Mouse (Mus musculus): ENCODE measurements around the gene Zfhx3. TPM values are rescaled to one million over a fixed set of nuclear protein-coding genes. Genes with fewer than 3 reads are reported as not detected.

The Zfhx3 gene
- polyA plus RNA-seq, 1 experiment from 2014 or later, result 38.7 TPM

DNA sequence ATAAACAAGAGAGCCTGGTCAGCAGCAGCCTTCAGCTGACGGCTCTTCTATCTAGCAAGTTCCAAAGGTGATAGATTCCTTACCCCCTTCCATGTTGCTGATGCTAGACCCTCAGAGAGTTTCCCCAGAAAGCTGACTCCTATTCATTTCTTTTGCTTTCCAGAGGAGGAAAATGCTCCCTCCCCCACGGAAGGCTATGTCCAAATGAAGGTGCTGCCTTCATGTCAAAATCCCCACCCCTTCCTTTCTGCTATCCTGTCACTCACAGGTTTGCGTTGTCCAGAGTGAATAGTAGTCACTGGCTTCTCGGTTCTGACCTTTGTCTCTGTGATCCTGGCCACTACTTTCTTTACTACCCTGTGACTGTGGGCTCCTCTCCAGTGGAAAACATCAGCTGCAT lies 406.3 kb downstream of the Zfhx3 start:
- no peak overlapping the region for H3K27ac ChIP-seq
- no peak overlapping the region for H3K4me3 ChIP-seq
- WGBS, result 72% methylated on average over 4 of the region's 4 CpGs
- no peaks in the 10 kb centered on the region for H3K9me3 ChIP-seq
- no peaks in the 10 kb centered on the region for H3K27me3 ChIP-seq (replicated peaks)
- ATAC-seq (ENCODE audit: low FRiP score, low read depth), result no peak
- no peaks in the 10 kb centered on the region for H3K36me3 ChIP-seq
- no peaks in the 10 kb centered on the region for H3K4me1 ChIP-seq
- H3K4me2 ChIP-seq (replicated peaks), result no peak overlapping the region
- no peak overlapping the region for H3K9ac ChIP-seq

DNA sequence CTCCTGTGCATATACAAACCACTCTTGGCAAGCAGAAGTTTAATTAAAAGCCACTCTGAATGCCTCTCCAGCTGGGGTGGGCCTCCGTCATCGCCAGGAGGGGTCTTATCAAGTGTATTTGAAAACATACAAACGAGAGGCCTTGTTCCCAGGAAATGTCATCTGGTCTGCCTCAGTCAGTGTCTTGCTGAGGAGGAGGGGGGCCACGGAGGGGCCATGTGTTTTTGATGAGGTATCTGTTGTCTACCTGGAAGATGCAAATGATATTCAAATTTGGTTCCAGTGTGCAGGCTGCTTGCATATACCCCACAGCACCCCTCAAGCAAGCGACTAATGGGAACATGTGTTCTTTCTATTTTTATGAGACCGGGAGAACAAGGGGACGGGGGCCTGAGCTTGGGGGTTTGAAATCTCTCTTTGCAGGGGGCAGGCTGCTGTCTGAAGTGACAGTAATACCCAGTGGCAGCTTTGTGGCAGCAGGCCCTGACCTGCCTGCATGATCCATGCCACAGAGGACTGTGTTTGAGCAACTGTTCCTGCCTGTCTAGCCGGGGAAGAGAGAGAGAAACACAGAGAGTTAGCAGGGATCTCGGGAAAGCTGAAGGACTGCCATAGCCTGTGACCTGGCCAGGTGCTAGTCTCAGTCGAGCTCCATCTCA lies 412.8 kb downstream of the Zfhx3 start:
- H3K4me3 ChIP-seq, result no peak overlapping the region
- 53% methylated on average over 10 of the region's 10 CpGs for WGBS
- H3K27ac ChIP-seq, result no peak overlapping the region
- no peak overlapping the region for H3K4me2 ChIP-seq (replicated peaks)
- no peaks in the 10 kb centered on the region for H3K9me3 ChIP-seq
- peaks cover 4% of the 10 kb centered on the region; the same call in 1 of the 2 replicates for H3K4me1 ChIP-seq
- H3K27me3 ChIP-seq (replicated peaks), result no peaks in the 10 kb centered on the region
- no peak for ATAC-seq (ENCODE audit: low FRiP score, low read depth)
- H3K9ac ChIP-seq, result no peak overlapping the region
- no peaks in the 10 kb centered on the region for H3K36me3 ChIP-seq

DNA sequence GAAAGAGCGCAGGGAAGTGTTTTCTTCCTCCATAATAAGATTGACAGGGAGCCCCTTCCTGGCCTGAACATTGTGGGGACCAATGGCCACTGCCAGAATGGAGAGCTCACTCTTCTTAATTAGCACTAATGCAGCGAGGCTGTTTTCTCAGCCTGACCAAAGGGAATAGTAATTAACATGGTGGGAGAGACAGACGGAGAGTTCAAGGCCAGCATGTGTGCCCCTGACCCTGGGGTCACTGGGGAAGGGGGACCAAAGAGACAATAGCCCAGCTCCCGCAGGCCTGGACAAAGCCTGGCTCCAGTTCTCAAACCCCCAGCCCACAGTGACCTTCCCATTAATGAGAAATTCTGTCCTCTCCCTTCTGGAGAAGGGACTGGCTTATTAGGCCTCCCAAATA lies 419.0 kb downstream of the Zfhx3 start:
- Histone ChIP-seq H3K27me3 (replicated peaks) (no peaks in the 10 kb centered on the region), H3K9me3 (no peaks in the 10 kb centered on the region), H3K4me3 (no peak overlapping the region), H3K4me2 (replicated peaks) (no peak overlapping the region), H3K9ac (no peak overlapping the region), H3K27ac (peak overlapping the region; percentile 9; the same call in 1 of the 2 replicates), H3K36me3 (no peaks in the 10 kb centered on the region), H3K4me1 (peaks cover 23% of the 10 kb centered on the region)
- ATAC-seq (ENCODE audit: low FRiP score, low read depth), result no peak
- WGBS, result 30% methylated on average over 4 of the region's 4 CpGs

DNA sequence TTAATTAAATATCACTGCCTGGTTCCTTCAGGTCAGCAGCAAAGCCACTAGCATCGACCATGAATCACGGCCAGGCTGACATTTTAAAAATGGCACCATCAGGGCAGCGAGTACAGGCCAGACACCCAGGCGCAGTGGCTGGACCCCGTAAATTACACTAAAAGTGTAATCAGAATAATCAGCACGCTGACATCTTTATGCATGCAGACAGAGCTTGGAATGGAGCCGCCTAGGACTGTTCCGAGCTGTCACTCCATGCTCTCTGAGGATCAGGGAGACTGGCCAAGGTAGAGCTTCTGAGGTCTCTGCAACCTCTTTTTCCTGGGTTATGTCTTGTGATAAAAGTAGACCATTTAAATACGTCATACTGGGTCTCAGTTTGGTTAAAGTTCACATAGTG lies 420.0 kb downstream of the Zfhx3 start:
- no peak overlapping the region for H3K4me2 ChIP-seq (replicated peaks)
- H3K4me3 ChIP-seq, result no peak overlapping the region
- 43% methylated on average over 9 of the region's 9 CpGs for WGBS
- H3K4me1 ChIP-seq, result peaks cover 23% of the 10 kb centered on the region
- no peak overlapping the region for H3K9ac ChIP-seq
- ATAC-seq (ENCODE audit: low FRiP score, low read depth), result no peak
- no peaks in the 10 kb centered on the region for H3K36me3 ChIP-seq
- H3K27ac ChIP-seq, result no peak overlapping the region
- H3K27me3 ChIP-seq (replicated peaks), result no peaks in the 10 kb centered on the region
- no peaks in the 10 kb centered on the region for H3K9me3 ChIP-seq

DNA sequence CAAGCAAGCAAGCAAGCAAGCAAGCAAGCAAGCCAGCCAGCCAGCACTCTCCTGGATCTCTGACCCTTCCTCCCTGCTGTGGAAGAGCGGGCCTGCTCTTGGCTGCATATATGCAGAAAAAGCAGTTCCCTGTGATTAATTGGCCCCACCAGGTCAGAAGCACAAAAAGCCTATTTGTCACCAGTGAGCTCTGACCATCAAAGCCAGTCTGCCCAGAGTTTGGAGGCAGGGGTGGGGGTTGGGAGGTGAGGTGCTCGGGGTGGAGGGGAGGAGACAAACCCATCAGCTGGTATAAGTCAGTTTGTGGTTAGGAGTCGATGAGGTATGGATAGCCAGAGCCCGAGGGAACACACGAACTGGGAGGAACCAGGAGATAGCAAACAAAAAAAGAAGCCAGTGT lies 421.0 kb downstream of the Zfhx3 start:
- Histone ChIP-seq H3K9me3 (no peaks in the 10 kb centered on the region), H3K27ac (peak overlapping the region; percentile 32; the same call in 1 of the 2 replicates), H3K27me3 (replicated peaks) (no peaks in the 10 kb centered on the region), H3K4me1 (peaks cover 23% of the 10 kb centered on the region), H3K4me2 (replicated peaks) (peak overlapping the region; percentile 16; the same call in 1 of the 2 replicates), H3K9ac (no peak overlapping the region), H3K36me3 (no peaks in the 10 kb centered on the region), H3K4me3 (no peak overlapping the region)
- no peak for ATAC-seq (ENCODE audit: low FRiP score, low read depth)
- 11% methylated on average over 5 of the region's 5 CpGs for WGBS

DNA sequence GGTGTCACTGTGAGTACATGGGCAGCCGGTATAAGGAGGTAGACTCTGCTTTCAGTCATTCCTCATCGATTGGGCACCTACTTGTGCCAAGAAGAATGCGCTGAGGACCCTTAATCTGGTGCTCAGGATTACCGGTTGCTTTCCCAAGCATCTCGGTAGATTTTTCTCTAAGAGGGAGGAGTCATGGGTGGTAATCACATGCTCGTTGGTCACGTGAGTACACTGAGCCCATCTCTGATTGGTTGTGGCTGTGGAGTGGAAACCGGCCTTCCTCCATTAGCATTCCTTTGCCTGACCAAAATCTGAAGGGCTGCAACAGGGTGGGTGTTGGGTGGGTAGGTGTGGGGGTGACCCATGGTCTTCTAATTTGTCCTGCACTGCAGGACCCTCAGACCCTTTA lies 421.4 kb downstream of the Zfhx3 start:
- H3K9me3 ChIP-seq, result no peaks in the 10 kb centered on the region
- ATAC-seq (ENCODE audit: low FRiP score, low read depth), result no peak
- H3K36me3 ChIP-seq, result no peaks in the 10 kb centered on the region
- H3K27ac ChIP-seq, result no peak overlapping the region
- no peaks in the 10 kb centered on the region for H3K27me3 ChIP-seq (replicated peaks)
- H3K4me3 ChIP-seq, result no peak overlapping the region
- H3K4me1 ChIP-seq, result peaks cover 23% of the 10 kb centered on the region
- H3K4me2 ChIP-seq (replicated peaks), result no peak overlapping the region
- 56% methylated on average over 8 of the region's 8 CpGs for WGBS
- H3K9ac ChIP-seq, result no peak overlapping the region

DNA sequence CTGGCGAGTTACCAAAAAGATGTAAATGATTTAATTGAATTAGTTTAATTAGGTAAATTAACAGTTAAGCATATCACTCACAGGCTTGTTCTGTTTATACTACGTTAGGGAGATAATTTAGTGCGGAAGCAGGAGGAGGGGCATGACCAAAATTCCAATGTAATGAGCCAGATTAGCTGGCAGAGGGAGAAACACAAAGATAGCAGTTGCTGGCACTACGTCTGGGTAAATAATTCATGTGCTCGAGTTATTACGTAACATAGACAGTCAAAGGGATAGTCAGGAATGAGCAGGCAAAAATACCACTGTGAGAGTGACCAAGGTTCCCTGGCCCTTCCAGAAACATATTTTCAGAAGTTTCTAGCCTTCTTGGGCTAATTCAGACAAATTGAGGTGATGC lies 426.6 kb downstream of the Zfhx3 start:
- ATAC-seq (ENCODE audit: low FRiP score, low read depth), result no peak

DNA sequence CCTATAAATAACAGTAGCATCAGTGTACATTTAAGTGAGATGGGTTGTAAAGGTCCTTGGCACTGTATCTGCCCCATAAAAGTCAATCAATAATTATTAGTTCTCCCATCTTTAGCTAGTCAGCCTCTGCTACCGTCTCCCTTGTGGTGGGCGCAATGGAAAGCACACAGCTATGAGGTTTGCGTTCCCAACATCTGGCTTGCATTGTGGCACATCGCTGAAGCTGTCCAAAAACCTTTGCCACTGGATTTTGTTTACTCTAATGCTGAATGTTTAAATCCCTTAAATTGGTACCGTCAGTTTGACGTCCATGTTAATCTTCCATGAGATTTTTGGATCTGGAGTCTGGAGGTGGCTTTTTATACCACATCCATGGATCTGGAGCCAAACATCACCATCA lies 428.3 kb downstream of the Zfhx3 start:
- Histone ChIP-seq H3K9me3 (no peaks in the 10 kb centered on the region), H3K36me3 (no peaks in the 10 kb centered on the region), H3K27ac (no peak overlapping the region), H3K4me2 (replicated peaks) (no peak overlapping the region), H3K4me1 (peaks cover 10% of the 10 kb centered on the region; the same call in 1 of the 2 replicates), H3K4me3 (no peak overlapping the region), H3K9ac (no peak overlapping the region), H3K27me3 (replicated peaks) (peaks cover 5% of the 10 kb centered on the region; the same call in 1 of the 2 replicates)
- WGBS, result 87% methylated on average over 6 of the region's 6 CpGs
- no peak for ATAC-seq (ENCODE audit: low FRiP score, low read depth)

More for the DNA sequence above, 426.6 kb downstream of the Zfhx3 start:
- no peak overlapping the region for H3K9ac ChIP-seq
- no peaks in the 10 kb centered on the region for H3K36me3 ChIP-seq
- H3K27me3 ChIP-seq (replicated peaks), result no peaks in the 10 kb centered on the region
- H3K4me2 ChIP-seq (replicated peaks), result no peak overlapping the region
- no peak overlapping the region for H3K4me3 ChIP-seq
- H3K9me3 ChIP-seq, result no peaks in the 10 kb centered on the region
- WGBS, result 46% methylated on average over 6 of the region's 6 CpGs
- peaks cover 10% of the 10 kb centered on the region; the same call in 1 of the 2 replicates for H3K4me1 ChIP-seq
- no peak overlapping the region for H3K27ac ChIP-seq

DNA sequence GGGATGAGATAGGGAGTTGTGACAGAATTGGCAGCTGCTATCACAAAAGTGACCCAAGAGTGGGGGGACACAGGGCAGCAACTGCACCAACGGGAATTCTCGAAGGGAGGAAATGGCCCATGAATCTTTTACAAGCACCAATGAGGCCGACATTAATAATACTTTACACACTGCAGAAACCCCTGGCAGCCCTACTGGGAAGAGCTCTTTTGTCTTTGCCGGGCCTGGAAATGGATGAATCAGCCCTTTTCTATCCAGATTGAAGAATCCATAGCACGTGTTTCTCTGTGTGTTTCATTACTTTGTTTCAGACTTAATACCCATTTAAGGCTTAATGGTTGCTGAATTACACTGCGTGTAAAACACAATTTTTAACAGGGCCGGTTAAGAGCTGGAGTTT lies 430.6 kb downstream of the Zfhx3 start:
- H3K36me3 ChIP-seq, result no peaks in the 10 kb centered on the region
- ATAC-seq (ENCODE audit: low FRiP score, low read depth), result no peak
- 15% methylated on average over 7 of the region's 7 CpGs for WGBS
- H3K4me2 ChIP-seq (replicated peaks), result peak overlapping the region; percentile 4; the same call in 1 of the 2 replicates
- H3K4me3 ChIP-seq, result no peak overlapping the region
- peaks cover 8% of the 10 kb centered on the region; the same call in 1 of the 2 replicates for H3K27me3 ChIP-seq (replicated peaks)
- H3K4me1 ChIP-seq, result peaks cover 10% of the 10 kb centered on the region; the same call in 1 of the 2 replicates
- H3K27ac ChIP-seq, result no peak overlapping the region
- H3K9ac ChIP-seq, result no peak overlapping the region
- H3K9me3 ChIP-seq, result no peaks in the 10 kb centered on the region

DNA sequence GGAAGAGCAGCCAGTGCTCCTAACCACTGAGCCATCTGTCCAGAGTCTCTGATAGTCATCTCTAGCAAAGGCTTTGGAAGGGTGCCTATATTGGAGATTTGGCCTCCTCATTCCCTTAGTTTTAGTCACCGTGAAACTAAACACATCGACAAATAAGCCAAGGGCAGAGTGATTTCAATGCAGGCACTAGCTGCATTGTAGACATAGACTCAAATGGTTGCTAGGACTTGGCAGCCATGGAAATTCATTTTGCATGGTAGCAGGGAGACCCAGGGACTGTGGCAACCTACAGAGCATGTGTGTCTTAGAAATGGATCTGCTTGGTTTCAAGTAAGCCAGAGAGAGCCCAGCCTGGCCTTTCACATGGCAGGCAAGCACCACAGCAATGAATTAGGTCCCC lies 435.6 kb downstream of the Zfhx3 start:
- Histone ChIP-seq H3K9me3 (no peaks in the 10 kb centered on the region), H3K27ac (no peak overlapping the region), H3K4me1 (peaks cover 6% of the 10 kb centered on the region; the same call in 1 of the 2 replicates), H3K27me3 (replicated peaks) (peaks cover 20% of the 10 kb centered on the region), H3K9ac (no peak overlapping the region), H3K4me2 (replicated peaks) (no peak overlapping the region), H3K4me3 (no peak overlapping the region), H3K36me3 (no peaks in the 10 kb centered on the region)
- ATAC-seq (ENCODE audit: low FRiP score, low read depth), result no peak
- WGBS, result 43% methylated on average over 2 of the region's 2 CpGs

DNA sequence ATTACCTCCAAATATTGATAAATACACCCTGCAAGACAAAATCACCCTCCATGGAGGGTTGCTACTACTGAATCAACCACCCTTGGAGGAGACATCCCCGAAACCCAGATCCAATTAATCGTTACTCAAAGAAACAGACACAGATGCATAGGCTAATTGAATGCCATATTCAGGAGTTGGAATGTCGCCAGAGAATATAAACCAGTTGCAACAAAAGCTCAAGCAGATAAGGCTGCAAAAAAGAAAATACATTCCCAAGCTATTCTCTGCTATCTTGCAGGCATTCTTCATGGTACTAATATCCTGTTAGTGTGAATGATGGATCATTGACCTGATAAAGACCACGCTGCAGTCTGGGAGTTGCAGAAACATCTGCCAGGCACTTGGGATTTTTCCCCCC lies 440.7 kb downstream of the Zfhx3 start:
- Histone ChIP-seq H3K9me3 (no peaks in the 10 kb centered on the region), H3K9ac (no peak overlapping the region), H3K4me2 (replicated peaks) (no peak overlapping the region), H3K27me3 (replicated peaks) (peaks cover 12% of the 10 kb centered on the region; the same call in 1 of the 2 replicates), H3K4me1 (peaks cover 10% of the 10 kb centered on the region), H3K27ac (no peak overlapping the region), H3K36me3 (no peaks in the 10 kb centered on the region), H3K4me3 (no peak overlapping the region)
- ATAC-seq (ENCODE audit: low FRiP score, low read depth), result no peak
- WGBS, result 79% methylated on average over 4 of the region's 4 CpGs

DNA sequence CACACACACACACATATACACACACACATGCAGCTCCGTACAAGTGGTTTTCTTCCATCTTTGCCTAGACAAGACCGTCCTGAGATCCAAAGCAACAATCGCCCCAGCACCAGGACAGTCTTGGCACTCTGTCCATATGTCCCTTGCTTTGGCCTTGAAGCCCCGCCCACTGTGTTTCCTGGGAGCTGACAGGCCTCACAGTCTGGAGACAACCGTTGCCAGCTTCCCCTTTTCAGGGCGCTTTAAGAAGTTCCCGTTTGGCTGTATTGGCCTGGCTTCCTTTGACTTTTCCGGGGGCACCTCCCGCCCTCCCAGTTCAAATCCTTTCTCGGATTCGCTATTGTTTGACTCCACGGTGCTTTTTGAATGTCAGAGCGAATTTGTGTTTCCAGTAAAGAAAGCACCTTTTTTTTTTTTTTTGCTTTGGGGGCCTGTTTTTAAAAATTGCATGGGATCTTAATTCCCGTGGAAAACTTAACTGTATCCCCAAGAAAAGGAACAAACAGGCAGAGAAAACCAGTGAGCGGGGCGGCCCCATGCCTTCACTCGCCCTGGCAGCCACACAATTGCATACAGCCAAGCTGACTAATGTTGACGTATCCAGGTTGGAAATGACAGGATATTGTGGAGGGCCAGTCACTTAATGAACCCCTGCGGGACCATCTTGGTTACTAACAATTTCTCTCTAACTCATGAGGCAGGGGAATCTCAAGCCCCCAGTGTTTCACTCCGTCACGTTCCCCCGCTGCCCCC lies 444.9 kb downstream of the Zfhx3 start:
- peaks cover 19% of the 10 kb centered on the region for H3K4me1 ChIP-seq
- no peak overlapping the region for H3K27ac ChIP-seq
- H3K9me3 ChIP-seq, result no peaks in the 10 kb centered on the region
- H3K36me3 ChIP-seq, result no peaks in the 10 kb centered on the region
- no peak overlapping the region for H3K4me3 ChIP-seq
- no peak overlapping the region for H3K9ac ChIP-seq
- H3K27me3 ChIP-seq (replicated peaks), result no peaks in the 10 kb centered on the region
- peak overlapping the region; percentile 36 for H3K4me2 ChIP-seq (replicated peaks)
- WGBS, result 27% methylated on average over 22 of the region's 22 CpGs
- peak; percentile 44; the same call in 1 of the 2 replicates for ATAC-seq (ENCODE audit: low FRiP score, low read depth)

Data from neural tube, embryonic 12.5 days (tissue).